Mouse (Mus musculus): ENCODE data around the gene Celf6.
A peak's percentile ranks its signal among the peaks of the same experiment; 100 is the strongest.

DNA sequence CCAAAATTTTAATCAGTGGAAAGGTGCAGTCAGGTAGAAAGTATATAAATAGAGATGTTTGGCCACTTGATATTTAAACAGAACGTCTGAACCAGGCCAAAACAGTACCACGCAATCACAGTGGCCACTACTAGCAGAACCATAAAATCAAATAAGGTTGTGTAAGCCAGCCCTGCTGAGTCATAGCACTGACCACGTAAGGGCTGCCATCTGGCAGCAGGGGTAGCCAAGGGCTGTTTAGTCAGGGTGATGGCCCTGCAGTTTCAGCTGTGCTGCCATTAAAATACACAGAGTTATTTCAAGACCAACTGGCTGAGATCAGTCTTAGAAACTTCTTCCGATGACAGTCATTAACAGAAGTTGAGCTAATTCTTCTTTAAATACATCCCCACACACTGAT lies 43.8 kb upstream of the Celf6 start:
- TF ChIP-seq POLR2A (IDR thresholded peaks at IDR 0.05; ENCODE audit: insufficient read length, low read depth) (peak; percentile 27), TCF12 (IDR thresholded peaks at IDR 0.05; ENCODE audit: insufficient read depth, poor library complexity, severe bottlenecking) (peak; percentile 59), USF1 (IDR thresholded peaks at IDR 0.05; ENCODE audit: low read depth) (no peak), E2F4 (IDR thresholded peaks at IDR 0.05; ENCODE audit: insufficient read depth) (no peak), CEBPB (IDR thresholded peaks at IDR 0.05; ENCODE audit: insufficient read depth, poor library complexity, severe bottlenecking) (peak; percentile 89)

Data from myocyte (in vitro differentiated cells).